Mouse (Mus musculus): ENCODE measurements around the gene Pacrg.

- TF ChIP-seq POLR2A (IDR thresholded peaks at IDR 0.05; ENCODE audit: extremely low read depth, insufficient read depth, low read length) (no peak), CTCF (IDR thresholded peaks at IDR 0.05; ENCODE audit: low read depth, low read length) (no peak)
Observed at GRCm38 (mm10) chr17:10366577-10366976, 473.5 kb downstream of the Pacrg start.

Data from liver, adult 2 months (tissue).